Mouse (Mus musculus) small intestine, adult 2 months (tissue): ENCODE data around the gene Arpp19.

Experiments used
- CTCF ChIP-seq: fragments of 200-500 bp; IDR thresholded peaks from 2 replicates; pipeline ENCODE4 v1.5.1; 2012; ENCODE audit warnings: low read depth, mild to moderate bottlenecking, control low read depth, inconsistent platforms, low read length, moderate library complexity, mixed read lengths; ENCODE audit not compliant: insufficient replicate concordance, insufficient read length; ENCODE audit errors: extremely low read depth
- POLR2A ChIP-seq: fragments of 200-500 bp; IDR thresholded peaks from 2 replicates; pipeline ENCODE4 v1.6.1; 2012; ENCODE audit warnings: low read depth, mild to moderate bottlenecking, control low read depth, inconsistent platforms, low read length, moderate library complexity

DNA sequence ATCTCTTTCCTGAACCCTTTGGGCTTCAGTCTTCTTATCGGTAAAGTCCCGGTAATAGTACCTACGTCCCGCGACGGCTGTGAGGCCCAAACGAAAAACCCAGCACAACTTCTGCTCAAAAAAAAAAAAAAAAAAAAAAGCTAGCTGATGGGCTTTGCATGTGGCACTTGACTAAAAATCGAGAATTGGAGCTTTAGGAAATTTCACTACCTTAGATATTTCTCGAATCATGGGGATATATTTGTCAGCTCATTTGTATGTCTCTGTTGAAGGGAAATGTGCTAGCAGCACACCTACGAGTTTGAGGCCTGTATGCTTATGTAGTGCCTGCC, 909 bp downstream of the Arpp19 start:
- TF ChIP-seq CTCF (no peak), POLR2A (no peak)
